Mouse (Mus musculus) cerebellum, adult 9-11 months (tissue): ENCODE measurements around the gene Dcun1d4.
"Not testable (repeated sequence)": the region's sequence is repeated elsewhere in the genome, so short reads cannot be mapped to it uniquely, and the experiment has no call there.

Experiments used
- DNase-seq: peaks from one replicate; pipeline ENCODE4 v3.0.0; 2022

The Dcun1d4 gene

GRCm38 (mm10) chr5:73548237-73548636 lies 67.4 kb downstream of the Dcun1d4 start:
- DNase-seq = no peak

GRCm38 (mm10) chr5:73548838-73549237 lies 68.0 kb downstream of the Dcun1d4 start:
- no peak for DNase-seq

- DNase-seq = no peak
These were observed 71.0 kb downstream of the Dcun1d4 start for GRCm38 (mm10) chr5:73551836-73552235.

- no peak for DNase-seq
These were observed 73.1 kb downstream of the Dcun1d4 start for GRCm38 (mm10) chr5:73553903-73554302.

GRCm38 (mm10) chr5:73555096-73555852 lies 74.5 kb downstream of the Dcun1d4 start:
- no peak for DNase-seq

- no peak for DNase-seq
These were observed 76.1 kb downstream of the Dcun1d4 start for GRCm38 (mm10) chr5:73556733-73557425.

GRCm38 (mm10) chr5:73558756-73559155 lies 78.0 kb downstream of the Dcun1d4 start:
- DNase-seq = no peak

GRCm38 (mm10) chr5:73564038-73564437 lies 83.2 kb downstream of the Dcun1d4 start:
- DNase-seq = no peak

GRCm38 (mm10) chr5:73566119-73566518 lies 85.3 kb downstream of the Dcun1d4 start:
- DNase-seq = no peak

- DNase-seq = no peak
These were observed 86.1 kb downstream of the Dcun1d4 start for GRCm38 (mm10) chr5:73566892-73567291.

- DNase-seq = no peak
These were observed 88.4 kb downstream of the Dcun1d4 start for GRCm38 (mm10) chr5:73569181-73569580.

GRCm38 (mm10) chr5:73571395-73572156 lies 90.8 kb downstream of the Dcun1d4 start:
- DNase-seq = no peak

- no peak for DNase-seq
These were observed 92.0 kb downstream of the Dcun1d4 start for GRCm38 (mm10) chr5:73572846-73573245.

GRCm38 (mm10) chr5:73573789-73574188 lies 93.0 kb downstream of the Dcun1d4 start:
- no peak for DNase-seq

GRCm38 (mm10) chr5:73574616-73575015 lies 93.8 kb downstream of the Dcun1d4 start:
- DNase-seq = no peak

- no peak for DNase-seq
These were observed 95.9 kb downstream of the Dcun1d4 start for GRCm38 (mm10) chr5:73576708-73577107.

- DNase-seq = no peak
These were observed 97.3 kb downstream of the Dcun1d4 start for GRCm38 (mm10) chr5:73578131-73578530.

GRCm38 (mm10) chr5:73584011-73584410 lies 103.2 kb downstream of the Dcun1d4 start:
- not testable (repeated sequence) for DNase-seq

GRCm38 (mm10) chr5:73585212-73586115 lies 104.7 kb downstream of the Dcun1d4 start:
- peak; percentile 49 for DNase-seq

GRCm38 (mm10) chr5:73586597-73586996 lies 105.8 kb downstream of the Dcun1d4 start:
- DNase-seq = no peak

- DNase-seq = no peak
These were observed 106.3 kb downstream of the Dcun1d4 start for GRCm38 (mm10) chr5:73587119-73587518.

- DNase-seq = no peak
These were observed 118.3 kb downstream of the Dcun1d4 start for GRCm38 (mm10) chr5:73598943-73599695.
